Mouse (Mus musculus): ENCODE data around the gene Tmem274.

GRCm38 (mm10) chr4:149521258-149521657, 44.1 kb downstream of the Tmem274 start:
- no peak for TF ChIP-seq CTCF (IDR thresholded peaks at IDR 0.05)
- TF ChIP-seq POLR2A (IDR thresholded peaks at IDR 0.05; ENCODE audit: insufficient read depth, low read depth, low read length) = no peak
- no peak for TF ChIP-seq EP300 (IDR thresholded peaks at IDR 0.05; ENCODE audit: insufficient read depth, low read depth, low read length)

Data from heart, adult 2 months (tissue).